Mouse (Mus musculus) MEL (cell line): ENCODE data around the gene Trim75. TPM values are rescaled to one million over a fixed set of nuclear protein-coding genes. Genes with fewer than 3 reads are reported as not detected.

ENCODE experiments used
- DNase-seq: peaks from one replicate; pipeline ENCODE4 v3.0.0; 2011; ENCODE audit warnings: low read depth, low spot score
- H3K27ac ChIP-seq: 2 replicates; pipeline ENCODE4 v1.5.1; 2012; ENCODE audit warnings: low read depth, mild to moderate bottlenecking, control low read depth, low read length, moderate library complexity; ENCODE audit not compliant: control insufficient read depth
- H3K27me3 ChIP-seq, 2 experiments: fragments of 150-350 bp in 1 of 2; sonication (generic) in 1 of 2; 2 replicates each; pipeline ENCODE4 v1.6.1; 2012; ENCODE audit warnings: low read length in 2 of 2, mild to moderate bottlenecking in 2 of 2, improper control_type of control experiment in 1 of 2, moderate library complexity in 1 of 2; ENCODE audit not compliant: insufficient read depth in 2 of 2, control insufficient read depth in 1 of 2
- H3K36me3 ChIP-seq, 2 experiments: 2 replicates each; pipeline ENCODE4 v1.6.1; 2012 to 2014; ENCODE audit warnings: low read length in 2 of 2, improper control_type of control experiment in 1 of 2, inconsistent platforms in 1 of 2, mild to moderate bottlenecking in 1 of 2; ENCODE audit not compliant: insufficient read depth in 2 of 2, control insufficient read depth in 1 of 2
- H3K4me1 ChIP-seq, 2 experiments: fragments of 150-350 bp in 1 of 2; sonication (generic) in 1 of 2; 2 replicates each; pipeline ENCODE4 v1.6.1; 2012; ENCODE audit warnings: low read length in 2 of 2, improper control_type of control experiment in 1 of 2, mild to moderate bottlenecking in 1 of 2; ENCODE audit not compliant: insufficient read depth in 2 of 2, control insufficient read depth in 1 of 2
- H3K4me3 ChIP-seq, 2 experiments: fragments of 150-350 bp in 1 of 2; sonication (generic) in 1 of 2; 2 replicates each; pipeline ENCODE4 v1.5.1; 2012; ENCODE audit warnings: low read depth in 2 of 2, low read length in 2 of 2, mild to moderate bottlenecking in 2 of 2, moderate library complexity in 2 of 2, control low read depth in 1 of 2, improper control_type of control experiment in 1 of 2; ENCODE audit not compliant: control insufficient read depth in 1 of 2, insufficient read depth in 1 of 2
- H3K79me2 ChIP-seq: 2 replicates; pipeline ENCODE4 v1.6.1; 2012; ENCODE audit warnings: mild to moderate bottlenecking, low read length, moderate library complexity; ENCODE audit not compliant: control insufficient read depth, poor library complexity, insufficient read depth
- H3K9ac ChIP-seq: 2 replicates; pipeline ENCODE4 v1.6.1; 2012; ENCODE audit warnings: low read depth, mild to moderate bottlenecking, control low read depth, low read length, moderate library complexity; ENCODE audit not compliant: control insufficient read depth, poor library complexity, severe bottlenecking
- H3K9me3 ChIP-seq: fragments of 150-350 bp; sonication (generic); replicated peaks from 2 replicates; pipeline ENCODE4 v1.6.1; 2012; ENCODE audit warnings: mild to moderate bottlenecking, low read length, improper control_type of control experiment, moderate library complexity; ENCODE audit not compliant: insufficient read depth
- BHLHE40 ChIP-seq: IDR thresholded peaks from 2 replicates; pipeline ENCODE4 v1.6.1; 2012; ENCODE audit warnings: low read depth, mild to moderate bottlenecking, inconsistent platforms, low read length, improper control_type of control experiment, borderline replicate concordance
- ELF1 ChIP-seq: IDR thresholded peaks from 2 replicates; pipeline ENCODE4 v1.6.1; 2014; ENCODE audit warnings: low read depth, mild to moderate bottlenecking, inconsistent platforms, low read length, improper control_type of control experiment, moderate library complexity
- EP300 ChIP-seq, 2 experiments: IDR thresholded peaks; 2 replicates each; pipeline ENCODE4 v1.6.1; 2011; ENCODE audit warnings: improper control_type of control experiment in 2 of 2, low read length in 2 of 2, low read depth in 1 of 2, mild to moderate bottlenecking in 1 of 2
- ETS1 ChIP-seq: IDR thresholded peaks from 2 replicates; pipeline ENCODE4 v1.6.1; 2012; ENCODE audit warnings: low read depth, mild to moderate bottlenecking, inconsistent platforms, low read length, improper control_type of control experiment, moderate library complexity
- GATA1 ChIP-seq: IDR thresholded peaks from 2 replicates; pipeline ENCODE4 v1.6.1; 2011; ENCODE audit warnings: low read depth, low read length, improper control_type of control experiment
- HCFC1 ChIP-seq: IDR thresholded peaks from 2 replicates; pipeline ENCODE4 v1.6.1; 2012; ENCODE audit warnings: low read depth, mild to moderate bottlenecking, inconsistent platforms, low read length, improper control_type of control experiment, moderate library complexity
- MAX ChIP-seq: IDR thresholded peaks from 2 replicates; pipeline ENCODE4 v1.6.1; 2011; ENCODE audit warnings: low read length, improper control_type of control experiment
- MAZ ChIP-seq: IDR thresholded peaks from 2 replicates; pipeline ENCODE4 v1.6.1; 2012; ENCODE audit warnings: low read depth, mild to moderate bottlenecking, inconsistent platforms, low read length, improper control_type of control experiment
- MXI1 ChIP-seq: IDR thresholded peaks from 2 replicates; pipeline ENCODE4 v1.6.1; 2011; ENCODE audit warnings: mild to moderate bottlenecking, low read depth, low read length, improper control_type of control experiment
- MYC ChIP-seq: IDR thresholded peaks from 2 replicates; pipeline ENCODE4 v1.6.1; 2011; ENCODE audit warnings: low read depth, mild to moderate bottlenecking, low read length, improper control_type of control experiment, moderate library complexity
- NELFE ChIP-seq: IDR thresholded peaks from 2 replicates; pipeline ENCODE4 v1.6.1; 2011; ENCODE audit warnings: low read depth, low read length, improper control_type of control experiment
- NRF1 ChIP-seq: IDR thresholded peaks from 2 replicates; pipeline ENCODE4 v1.6.1; 2014; ENCODE audit warnings: low read depth, mild to moderate bottlenecking, inconsistent platforms, low read length, improper control_type of control experiment, moderate library complexity; ENCODE audit not compliant: poor library complexity, insufficient read depth, severe bottlenecking
- POLR2A ChIP-seq, 2 experiments: IDR thresholded peaks; 2 replicates each; pipeline ENCODE4 v1.6.1; 2011 to 2012; ENCODE audit warnings: low read length in 2 of 2, mild to moderate bottlenecking in 2 of 2, control low read depth in 1 of 2, improper control_type of control experiment in 1 of 2, low read depth in 1 of 2, moderate library complexity in 1 of 2; ENCODE audit not compliant: control insufficient read depth in 1 of 2, insufficient read depth in 1 of 2, poor library complexity in 1 of 2
- RAD21 ChIP-seq: IDR thresholded peaks from 2 replicates; pipeline ENCODE4 v1.6.1; 2011; ENCODE audit warnings: mild to moderate bottlenecking, low read depth, low read length, improper control_type of control experiment
- SIN3A ChIP-seq: IDR thresholded peaks from 2 replicates; pipeline ENCODE4 v1.6.1; 2012; ENCODE audit warnings: low read length, improper control_type of control experiment, inconsistent platforms
- SMC3 ChIP-seq: IDR thresholded peaks from 2 replicates; pipeline ENCODE4 v1.6.1; 2011; ENCODE audit warnings: low read depth, low read length, improper control_type of control experiment
- UBTF ChIP-seq: IDR thresholded peaks from 2 replicates; pipeline ENCODE4 v1.6.1; 2012; ENCODE audit warnings: low read depth, mild to moderate bottlenecking, inconsistent platforms, low read length, improper control_type of control experiment, moderate library complexity, borderline replicate concordance; ENCODE audit not compliant: insufficient read depth
- USF1 ChIP-seq: IDR thresholded peaks from 2 replicates; pipeline ENCODE4 v1.6.1; 2014; ENCODE audit warnings: low read depth, mild to moderate bottlenecking, inconsistent platforms, low read length, improper control_type of control experiment, moderate library complexity
- USF2 ChIP-seq, 2 experiments: IDR thresholded peaks; 2 replicates each; pipeline ENCODE4 v1.6.1; 2011 to 2012; ENCODE audit warnings: improper control_type of control experiment in 2 of 2, low read length in 2 of 2, borderline replicate concordance in 1 of 2, inconsistent platforms in 1 of 2, low read depth in 1 of 2, mild to moderate bottlenecking in 1 of 2; ENCODE audit not compliant: insufficient read depth in 1 of 2
- ZMIZ1 ChIP-seq: IDR thresholded peaks from 2 replicates; pipeline ENCODE4 v1.6.1; 2012; ENCODE audit warnings: low read depth, mild to moderate bottlenecking, inconsistent platforms, low read length, improper control_type of control experiment, moderate library complexity
- ZNF384 ChIP-seq: IDR thresholded peaks from 2 replicates; pipeline ENCODE4 v1.6.1; 2012; ENCODE audit warnings: low read depth, mild to moderate bottlenecking, inconsistent platforms, low read length, improper control_type of control experiment
- polyA plus RNA-seq, 2 experiments: library from polyadenylated mRNA; stranded (reverse) in 1 of 2; unstranded in 1 of 2; fragments of >175 nt in 1 of 2; fragments of >200 nt in 1 of 2; gene quantifications; 2 replicates each; pipeline versions ENCODE4 v1.2.1 to v1.2.4; 2012; ENCODE audit warnings: low replicate concordance in 2 of 2, low read depth in 1 of 2; ENCODE audit not compliant: insufficient read length in 2 of 2, insufficient read depth in 1 of 2, missing spikeins in 1 of 2
- total RNA-seq: library from RNA; depleted of rRNA; stranded (reverse); fragments of 300-350 nt; gene quantifications from 2 replicates; pipeline ENCODE4 v1.2.3, GENCODE M21; 2012

Gene Trim75
- total and polyA plus RNA-seq, 3 experiments, result not detected

DNA sequence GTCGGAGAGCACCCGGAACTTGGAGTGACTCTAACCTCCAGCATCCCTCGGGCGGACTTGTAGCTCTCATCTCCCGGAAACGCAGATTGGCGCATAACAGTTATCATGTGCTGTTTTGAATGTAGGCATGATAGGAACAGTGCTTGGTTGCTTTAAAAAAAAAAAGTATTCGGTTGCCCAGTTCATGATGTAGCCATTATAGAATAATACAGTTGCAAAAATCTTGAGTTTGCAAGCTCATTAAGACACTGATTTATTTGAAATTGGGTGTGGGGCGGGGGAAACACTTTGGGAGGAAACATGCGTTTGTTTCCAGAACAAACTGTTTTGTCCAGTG lies 40.0 kb downstream of the Trim75 start:
- Histone ChIP-seq H3K27me3 (no peaks in the 10 kb centered on the region), H3K4me1 (peaks cover 0 to 11% of the 10 kb centered on the region in 2 experiments; a peak in 2 of 4 replicates), H3K79me2 (peaks cover 1% of the 10 kb centered on the region; the same call in 1 of the 2 replicates), H3K27ac (peak overlapping the region; percentile 70), H3K9me3 (no peaks in the 10 kb centered on the region), H3K36me3 (peaks cover 0 to 4% of the 10 kb centered on the region in 2 experiments; a peak in 1 of 4 replicates), H3K9ac (peak overlapping the region; percentile 79), H3K4me3 (peak overlapping the region; percentile 82 to 89)
- DNase-seq, result no peak
- TF ChIP-seq EP300 (IDR thresholded peaks at IDR 0.05; ENCODE audit: low read depth in 1 of 2, low read length in 2 of 2), result no peak
- no peak; a peak in 1 of 4 replicates for TF ChIP-seq POLR2A (IDR thresholded peaks at IDR 0.05; ENCODE audit: control insufficient read depth in 1 of 2, insufficient read depth in 1 of 2, low read depth in 1 of 2, low read length in 2 of 2, poor library complexity in 1 of 2)
- TF ChIP-seq MXI1, result 0 out of 2 replicates have a peak, but pooled peaks have one; percentile 18
- TF ChIP-seq ZNF384, result peak; percentile 69; the same call in 1 of the 2 replicates
- TF ChIP-seq SIN3A, result 0 out of 2 replicates have a peak, but pooled peaks have one; percentile 1

DNA sequence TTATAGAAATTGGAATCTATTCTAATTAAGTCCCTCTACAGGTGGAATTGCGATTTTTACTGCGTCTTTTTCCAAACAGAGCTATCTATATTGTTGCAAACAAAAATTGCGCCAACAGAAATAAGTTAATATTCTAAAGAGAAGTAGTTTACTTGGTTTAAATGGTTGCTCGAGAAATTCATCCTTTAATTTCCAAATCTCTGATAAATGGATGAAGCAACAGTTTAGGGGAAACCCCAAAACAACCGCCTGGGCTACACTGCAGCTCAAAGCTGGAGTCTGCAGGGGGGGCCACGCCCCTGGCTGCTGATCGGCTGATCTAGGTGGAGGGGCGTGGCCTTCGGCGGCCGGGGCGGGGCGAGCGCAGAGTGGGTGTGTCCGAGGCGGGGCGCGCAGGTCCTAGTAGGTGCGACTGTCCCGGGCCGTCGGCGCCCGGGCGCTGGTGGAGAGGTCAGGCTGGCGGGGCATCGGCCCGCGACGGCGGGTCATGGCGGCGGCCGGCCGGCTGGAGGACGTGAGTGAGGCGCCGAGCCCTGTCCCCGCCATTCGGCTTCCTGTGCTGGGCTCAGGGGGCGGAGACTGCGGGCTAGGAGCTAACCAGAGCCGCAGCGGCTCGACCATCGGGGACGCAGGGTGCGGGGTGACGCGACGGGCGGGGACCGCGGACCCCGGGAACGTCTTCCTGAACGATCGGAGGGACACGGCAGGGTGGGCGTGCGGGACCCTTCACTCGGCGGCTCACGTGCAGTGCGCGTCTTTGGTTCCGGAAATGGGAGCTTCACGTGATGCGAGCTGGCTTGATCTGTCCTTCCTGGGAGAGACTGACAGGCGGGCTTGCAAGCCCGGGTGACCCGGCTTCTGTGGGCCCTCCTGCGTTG lies 40.6 kb downstream of the Trim75 start, which contains the start of gene Tmem192:
Tmem192 (plus strand) TSS at position 366 of the 878 bp plus-strand sequence.
- H3K27ac ChIP-seq, result peak within 1 kb of the TSS; percentile 70
- H3K27me3 ChIP-seq, result no peaks in the 10 kb centered on the region
- H3K9me3 ChIP-seq, result no peaks in the 10 kb centered on the region
- H3K36me3 ChIP-seq, result peaks cover 0 to 4% of the 10 kb centered on the region in 2 experiments; a peak in 1 of 4 replicates
- H3K9ac ChIP-seq, result peak within 1 kb of the TSS; percentile 79
- TF ChIP-seq NELFE, result peak; percentile 45; the same call in 1 of the 2 replicates
- TF ChIP-seq SMC3, result no peak
- TF ChIP-seq USF1, result peak; percentile 94
- TF ChIP-seq MAZ, result 0 out of 2 replicates have a peak, but pooled peaks have one; percentile 24
- TF ChIP-seq POLR2A (IDR thresholded peaks at IDR 0.05; ENCODE audit: control insufficient read depth in 1 of 2, insufficient read depth in 1 of 2, low read depth in 1 of 2, low read length in 2 of 2, poor library complexity in 1 of 2), result peak; percentile 64 to 65; a peak in 3 of 4 replicates
- TF ChIP-seq MAX, result peak; percentile 84
- TF ChIP-seq ZMIZ1, result no peak
- peak; percentile 66 for TF ChIP-seq MXI1
- TF ChIP-seq MYC, result peak; percentile 29; the same call in 1 of the 2 replicates
- TF ChIP-seq BHLHE40, result peak; percentile 96
- peak; percentile 64; the same call in 1 of the 2 replicates for TF ChIP-seq HCFC1
- TF ChIP-seq RAD21, result no peak
- TF ChIP-seq GATA1, result no peak
- TF ChIP-seq SIN3A, result peak; percentile 33
- peak in 1 of 2 experiments; percentile 78; a peak in 2 of 4 replicates for TF ChIP-seq USF2 (IDR thresholded peaks at IDR 0.05; ENCODE audit: borderline replicate concordance in 1 of 2, insufficient read depth in 1 of 2, low read depth in 1 of 2, low read length in 2 of 2)
- TF ChIP-seq ETS1, result peak; percentile 51
- TF ChIP-seq ELF1, result peak; percentile 64
- peak; percentile 43; the same call in 1 of the 2 replicates for TF ChIP-seq NRF1
- TF ChIP-seq UBTF, result no peak
- TF ChIP-seq, all 39 proteins: peak for 14
- peaks cover 1% of the 10 kb centered on the region; the same call in 1 of the 2 replicates for H3K79me2 ChIP-seq
- peaks cover 0 to 11% of the 10 kb centered on the region in 2 experiments; a peak in 2 of 4 replicates for H3K4me1 ChIP-seq
- H3K4me3 ChIP-seq, result peak within 1 kb of the TSS; percentile 82 to 89
- peak; percentile 92 for DNase-seq
